Mouse (Mus musculus) forebrain, embryonic 14.5 days (tissue): ENCODE data around the gene Tspan4. TPM values are rescaled to one million over a fixed set of nuclear protein-coding genes. Genes with fewer than 3 reads are reported as not detected.

Source experiments
- ATAC-seq: fragments of 200-750 bp; cut with Nextera tagmentation; 2 replicates; pipeline ENCODE4 v1.8.0; 2017; ENCODE audit warnings: mild to moderate bottlenecking, moderate library complexity
- DNase-seq: peaks from one replicate; pipeline ENCODE4 v3.0.0-alpha.2; 2015; ENCODE audit warnings: low spot score
- H3K27ac ChIP-seq: fragments of 300-500 bp; sonication (generic); 2 replicates; pipeline ENCODE4 v1.5.1; 2014; ENCODE audit warnings: low read depth, mild to moderate bottlenecking, control low read depth, low read length, moderate library complexity
- H3K27me3 ChIP-seq: fragments of 300-500 bp; sonication (generic); replicated peaks from 2 replicates; pipeline ENCODE4 v1.6.1; 2014; ENCODE audit warnings: low read length, control low read depth, mixed read lengths; ENCODE audit not compliant: control insufficient read depth, insufficient read depth
- H3K36me3 ChIP-seq: fragments of 300-500 bp; sonication (generic); 2 replicates; pipeline ENCODE4 v1.6.1; 2014; ENCODE audit warnings: low read length, control low read depth; ENCODE audit not compliant: control insufficient read depth, insufficient read depth
- H3K4me1 ChIP-seq: fragments of 300-500 bp; sonication (generic); 2 replicates; pipeline ENCODE4 v1.6.1; 2014; ENCODE audit warnings: antibody characterized with exemption, low read length, control low read depth; ENCODE audit not compliant: control insufficient read depth, insufficient read depth
- H3K4me2 ChIP-seq: fragments of 300-500 bp; sonication (generic); 2 replicates; pipeline ENCODE4 v1.6.1; 2014; ENCODE audit warnings: mild to moderate bottlenecking, control low read depth, low read length
- H3K4me3 ChIP-seq: fragments of 300-500 bp; sonication (generic); 2 replicates; pipeline ENCODE4 v1.5.1; 2014; ENCODE audit warnings: low read depth, low read length, control low read depth
- H3K9ac ChIP-seq: fragments of 300-500 bp; sonication (generic); 2 replicates; pipeline ENCODE4 v1.6.1; 2014; ENCODE audit warnings: mild to moderate bottlenecking, low read length, control low read depth, moderate library complexity
- H3K9me3 ChIP-seq: fragments of 300-500 bp; sonication (generic); replicated peaks from 2 replicates; pipeline ENCODE4 v1.6.1; 2016; ENCODE audit warnings: low read length, control low read depth, mixed read lengths; ENCODE audit not compliant: control insufficient read depth
- WGBS: fragments of 180-500 bp; shearing (Covaris S2); extraction: QIAGEN DNeasy Blood & Tissue Kit; methylation state at CpG from one replicate; pipeline ENCODE4 v1.1.7; 2014; 5-methylcytosine and 5-hydroxymethylcytosine counted together
- polyA plus RNA-seq: library from polyadenylated mRNA; unstranded; fragments of >200 nt; fragmentation: Nextera tagmentation; extraction: Ambion mirVana; gene quantifications from 2 replicates; pipeline ENCODE4 v1.2.1, GENCODE M21; 2014

The Tspan4 gene
- polyA plus RNA-seq, 1 experiment from 2014 or later, result 30.9 TPM

GRCm38 (mm10) chr7:141432186-141432611 is 42.8 kb upstream of the Tspan4 start:
- no peak overlapping the region for H3K4me2 ChIP-seq
- no peaks in the 10 kb centered on the region for H3K27me3 ChIP-seq
- 88% methylated on average over 8 of the region's 8 CpGs for WGBS
- no peak overlapping the region for H3K27ac ChIP-seq
- ATAC-seq, result no peak
- no peak overlapping the region for H3K4me3 ChIP-seq
- no peak overlapping the region for H3K9ac ChIP-seq
- H3K36me3 ChIP-seq, result peaks cover 40% of the 10 kb centered on the region
- peaks cover 24% of the 10 kb centered on the region for H3K4me1 ChIP-seq
- no peak for DNase-seq
- H3K9me3 ChIP-seq, result no peaks in the 10 kb centered on the region

DNA sequence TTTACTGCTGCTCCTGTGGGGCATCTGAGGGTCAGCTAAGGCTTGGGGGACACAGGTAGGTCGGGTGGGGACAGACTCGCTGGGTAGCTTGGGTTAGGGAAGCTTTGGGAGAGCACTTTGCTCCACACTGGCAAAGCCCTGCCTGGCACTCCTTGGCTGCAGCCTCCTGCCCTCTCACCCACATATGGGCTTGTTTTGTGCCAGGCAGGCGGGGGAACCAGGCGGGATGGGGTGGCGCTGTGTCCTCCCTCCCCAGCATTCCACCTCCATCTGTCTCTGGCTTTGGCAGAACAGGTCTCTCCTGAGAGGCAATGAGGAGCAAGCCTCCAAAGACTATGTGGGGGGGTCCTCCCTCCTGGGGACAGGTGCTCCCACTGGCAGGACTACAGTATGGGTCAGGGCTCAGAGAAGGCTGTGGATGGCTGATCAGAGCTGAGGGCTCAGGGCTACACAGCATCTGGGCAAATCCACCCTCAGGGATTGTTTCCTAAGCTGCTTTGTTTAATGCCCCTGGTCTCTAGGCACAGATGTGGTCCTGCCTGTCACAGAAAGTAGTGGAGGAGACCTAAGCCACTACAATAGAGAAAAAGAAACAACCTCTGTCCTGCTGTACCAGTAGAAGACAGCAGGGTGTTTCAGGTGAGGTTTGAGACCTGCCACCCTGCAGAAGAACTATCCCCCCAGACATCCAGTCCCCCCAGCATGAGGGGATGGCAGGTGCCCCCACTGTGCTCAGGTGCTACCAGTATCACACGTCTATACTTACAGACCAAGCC is 42.1 kb upstream of the Tspan4 start:
- Histone ChIP-seq H3K9ac (0 out of 2 replicates have a peak overlapping the region, but pooled peaks have one; percentile 21), H3K27me3 (no peaks in the 10 kb centered on the region), H3K4me2 (peak overlapping the region; percentile 96), H3K4me1 (peaks cover 24% of the 10 kb centered on the region), H3K4me3 (no peak overlapping the region), H3K27ac (0 out of 2 replicates have a peak overlapping the region, but pooled peaks have one; percentile 1), H3K36me3 (peaks cover 35% of the 10 kb centered on the region), H3K9me3 (no peaks in the 10 kb centered on the region)
- DNase-seq (no peak), ATAC-seq (no peak)
- 86% methylated on average over 6 of the region's 6 CpGs for WGBS

DNA sequence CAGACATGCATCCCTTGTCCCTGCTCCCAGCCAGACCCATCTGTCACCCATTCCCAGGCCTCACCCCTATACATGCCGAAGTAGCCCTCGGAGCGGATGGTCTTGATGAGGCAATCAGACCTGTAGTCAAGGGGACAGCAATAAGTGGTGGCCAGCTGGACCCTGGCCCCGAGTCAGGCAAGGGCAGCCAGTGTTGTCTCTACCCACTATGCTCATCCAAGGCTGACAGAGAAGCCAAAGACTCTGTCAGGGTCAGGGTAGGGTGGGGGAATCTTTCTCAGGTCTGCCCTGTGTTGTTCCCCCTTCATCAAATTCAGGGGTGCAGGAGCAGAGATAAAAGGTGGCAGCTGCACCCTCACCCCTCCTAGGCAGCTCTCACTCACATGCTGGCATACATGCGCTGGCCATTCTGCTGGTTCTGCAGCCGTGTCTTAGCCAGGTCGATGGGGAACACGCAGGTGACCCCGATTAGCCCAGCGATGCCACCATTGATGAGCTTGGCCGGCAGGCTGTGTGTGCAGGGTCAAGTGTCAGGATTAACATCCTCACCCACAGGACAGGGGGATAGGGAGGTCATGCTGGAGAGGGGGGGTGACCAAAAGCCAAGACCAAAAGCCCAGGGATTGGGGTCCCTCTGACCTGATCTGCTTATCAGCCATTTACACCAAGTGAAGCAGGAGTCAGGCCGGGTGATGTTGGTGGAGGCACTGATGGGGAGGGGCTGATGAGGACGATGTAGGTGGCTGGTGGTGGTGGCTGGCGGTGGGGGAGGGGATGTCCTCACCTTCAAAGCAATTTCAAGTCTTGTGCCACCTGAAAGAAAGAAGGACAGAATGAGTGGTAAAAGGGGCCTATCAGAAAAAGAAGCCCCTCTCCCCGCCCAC is 41.3 kb upstream of the Tspan4 start:
- WGBS, result 73% methylated on average over 15 of the region's 15 CpGs
- H3K27ac ChIP-seq, result peak overlapping the region; percentile 78; the same call in 1 of the 2 replicates
- H3K27me3 ChIP-seq, result no peaks in the 10 kb centered on the region
- H3K4me3 ChIP-seq, result peak overlapping the region; percentile 46
- peak overlapping the region; percentile 72 for H3K9ac ChIP-seq
- DNase-seq, result no peak
- H3K4me1 ChIP-seq, result peaks cover 21% of the 10 kb centered on the region
- ATAC-seq, result no peak
- peaks cover 40% of the 10 kb centered on the region for H3K36me3 ChIP-seq
- peak overlapping the region; percentile 96 for H3K4me2 ChIP-seq
- H3K9me3 ChIP-seq, result no peaks in the 10 kb centered on the region

DNA sequence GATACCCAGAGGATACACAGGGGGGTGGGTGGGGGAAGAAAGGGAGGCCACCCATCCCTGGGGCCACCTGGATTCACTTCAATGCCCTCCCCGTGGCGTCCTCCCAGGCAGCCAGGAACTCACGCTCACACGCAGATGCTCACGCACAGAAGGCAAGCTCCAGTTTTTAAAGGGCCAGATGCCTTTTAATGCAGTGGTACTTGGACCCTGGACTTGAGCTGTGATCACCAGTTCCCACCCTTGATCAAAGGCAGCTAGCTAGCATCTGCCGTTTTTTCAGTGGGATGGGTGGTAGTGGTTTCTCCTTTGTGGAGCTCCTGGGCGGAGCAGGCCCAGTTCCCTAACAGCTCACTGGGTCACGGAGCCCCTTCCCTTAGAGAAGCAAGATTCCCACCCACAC is 40.6 kb upstream of the Tspan4 start:
- peak overlapping the region; percentile 78 for H3K27ac ChIP-seq
- no peaks in the 10 kb centered on the region for H3K9me3 ChIP-seq
- ATAC-seq (peak; percentile 19; the same call in 1 of the 2 replicates), DNase-seq (peak; percentile 85)
- H3K27me3 ChIP-seq, result no peaks in the 10 kb centered on the region
- peak overlapping the region; percentile 96 for H3K4me2 ChIP-seq
- peak overlapping the region; percentile 72 for H3K9ac ChIP-seq
- H3K4me1 ChIP-seq, result peaks cover 19% of the 10 kb centered on the region
- 12% methylated on average over 8 of the region's 8 CpGs for WGBS
- H3K36me3 ChIP-seq, result peaks cover 47% of the 10 kb centered on the region
- H3K4me3 ChIP-seq, result peak overlapping the region; percentile 46

GRCm38 (mm10) chr7:141435129-141435855 is 39.7 kb upstream of the Tspan4 start:
- Histone ChIP-seq H3K27me3 (no peaks in the 10 kb centered on the region), H3K27ac (peak overlapping the region; percentile 78), H3K36me3 (peaks cover 52% of the 10 kb centered on the region), H3K4me3 (peak overlapping the region; percentile 46), H3K4me2 (peak overlapping the region; percentile 96), H3K9me3 (no peaks in the 10 kb centered on the region), H3K4me1 (peaks cover 19% of the 10 kb centered on the region), H3K9ac (peak overlapping the region; percentile 72)
- ATAC-seq (peak; percentile 27), DNase-seq (peak; percentile 67)
- 4% methylated on average over 17 of the region's 17 CpGs for WGBS

DNA sequence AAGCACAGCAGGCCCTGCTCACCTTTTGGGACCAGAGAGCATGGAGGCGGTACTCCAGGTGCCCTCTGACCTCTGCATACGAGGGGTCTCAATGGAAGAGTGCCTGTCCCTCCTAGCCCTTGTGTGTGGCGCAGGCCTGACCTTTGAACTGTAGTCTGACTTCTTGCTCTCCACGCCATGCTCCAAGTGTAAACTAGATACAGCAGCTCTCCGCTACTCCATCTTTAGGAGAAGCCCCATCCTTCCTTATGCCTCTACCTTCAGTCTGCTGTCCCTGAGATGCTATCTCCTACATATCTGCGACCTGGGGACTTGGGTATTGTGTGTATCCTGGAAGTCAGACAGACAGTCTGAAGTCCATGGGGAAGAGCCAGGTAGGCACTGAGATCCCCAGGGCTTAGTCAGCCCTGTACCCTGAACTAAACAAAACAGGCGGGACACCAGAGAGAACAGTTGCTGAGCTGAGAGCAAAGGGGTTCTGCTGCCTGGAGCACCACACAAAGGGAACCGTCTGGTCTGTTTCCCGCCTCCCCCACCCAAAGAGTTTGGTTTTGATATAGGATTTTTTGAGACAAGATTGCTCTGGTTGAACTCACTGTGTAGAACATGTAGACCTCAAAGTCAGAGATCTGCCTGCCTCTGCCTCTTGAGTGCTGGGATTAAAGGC is 39.1 kb upstream of the Tspan4 start:
- H3K4me3 ChIP-seq, result 0 out of 2 replicates have a peak overlapping the region, but pooled peaks have one; percentile 46
- H3K9ac ChIP-seq, result no peak overlapping the region
- 77% methylated on average over 9 of the region's 9 CpGs for WGBS
- peaks cover 46% of the 10 kb centered on the region for H3K36me3 ChIP-seq
- H3K9me3 ChIP-seq, result no peaks in the 10 kb centered on the region
- H3K4me1 ChIP-seq, result peaks cover 19% of the 10 kb centered on the region
- H3K4me2 ChIP-seq, result peak overlapping the region; percentile 96
- H3K27me3 ChIP-seq, result no peaks in the 10 kb centered on the region
- ATAC-seq, result no peak
- peak overlapping the region; percentile 48; the same call in 1 of the 2 replicates for H3K27ac ChIP-seq
- DNase-seq, result no peak

DNA sequence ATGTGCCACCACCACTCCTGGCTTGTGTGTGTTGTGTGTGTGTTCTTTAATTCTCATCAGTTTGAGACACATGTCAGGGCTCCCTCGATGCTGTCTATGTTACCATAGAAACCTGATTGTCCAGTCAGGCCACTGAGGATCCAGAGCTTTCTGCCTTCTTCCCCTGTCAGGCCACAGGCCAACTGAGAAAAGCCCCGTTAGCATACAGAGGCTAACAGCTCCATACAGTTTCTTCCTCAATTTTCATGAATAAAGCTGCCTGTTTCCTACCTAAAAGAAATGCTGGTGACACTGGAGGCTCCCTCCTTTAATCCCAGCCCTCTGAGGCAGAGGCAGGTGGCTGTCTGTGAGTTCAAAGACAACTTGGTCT is 38.5 kb upstream of the Tspan4 start:
- Histone ChIP-seq H3K4me3 (peak overlapping the region; percentile 65), H3K27me3 (no peaks in the 10 kb centered on the region), H3K9me3 (no peaks in the 10 kb centered on the region), H3K27ac (no peak overlapping the region), H3K36me3 (peaks cover 41% of the 10 kb centered on the region), H3K9ac (peak overlapping the region; percentile 81), H3K4me2 (peak overlapping the region; percentile 94), H3K4me1 (peaks cover 19% of the 10 kb centered on the region)
- no peak for ATAC-seq
- no peak for DNase-seq
- WGBS, result 56% methylated on average over 2 of the region's 2 CpGs
